Mouse (Mus musculus) cerebellum, adult 2 months (tissue): ENCODE measurements around the gene Stx8. TPM values are rescaled to one million over a fixed set of nuclear protein-coding genes. Genes with fewer than 3 reads are reported as not detected.

Experiments
- DNase-seq, 2 experiments: peaks; one replicate each; pipeline ENCODE4 v3.0.0; 2021
- H3K27ac ChIP-seq: fragments of 200-500 bp; 2 replicates; pipeline ENCODE4 v1.5.1; 2012; ENCODE audit warnings: low read length, control low read depth, inconsistent platforms; ENCODE audit not compliant: insufficient read depth
- H3K27me3 ChIP-seq: fragments of 200-500 bp; 2 replicates; pipeline ENCODE4 v1.6.1; 2012; ENCODE audit warnings: inconsistent platforms, mild to moderate bottlenecking, low read length, moderate library complexity; ENCODE audit not compliant: control insufficient read depth, insufficient read depth
- H3K4me1 ChIP-seq: fragments of 200-500 bp; 2 replicates; pipeline ENCODE4 v1.6.1; 2011; ENCODE audit warnings: low read length; ENCODE audit not compliant: control insufficient read depth, insufficient read depth
- H3K4me3 ChIP-seq: fragments of 200-500 bp; replicated peaks from 2 replicates; pipeline ENCODE3; 2011; ENCODE audit warnings: mild to moderate bottlenecking, low read depth, low read length, control low read depth; ENCODE audit not compliant: insufficient read depth
- CTCF ChIP-seq: fragments of 200-500 bp; IDR thresholded peaks from 2 replicates; pipeline ENCODE4 v1.5.1; 2011; ENCODE audit warnings: low read depth, mild to moderate bottlenecking, control low read depth, low read length, moderate library complexity, borderline replicate concordance; ENCODE audit not compliant: insufficient read depth
- POLR2A ChIP-seq: fragments of 200-500 bp; IDR thresholded peaks from 2 replicates; pipeline ENCODE4 v1.6.1; 2011; ENCODE audit warnings: low read length, control low read depth, borderline replicate concordance; ENCODE audit not compliant: insufficient read depth
- WGBS: fragments of 180-500 bp; shearing (Covaris S2); methylation state at CpG from one replicate; pipeline ENCODE4 v1.1.7; 2018; 5-methylcytosine and 5-hydroxymethylcytosine counted together
- polyA plus RNA-seq: library from polyadenylated mRNA; depleted of rRNA; stranded (reverse); fragments of >200 nt; gene quantifications from 2 replicates; pipeline ENCODE4 v1.2.3, GENCODE M21; 2012

Gene Stx8
- polyA plus RNA-seq, 1 experiment, result 39.6 TPM

DNA sequence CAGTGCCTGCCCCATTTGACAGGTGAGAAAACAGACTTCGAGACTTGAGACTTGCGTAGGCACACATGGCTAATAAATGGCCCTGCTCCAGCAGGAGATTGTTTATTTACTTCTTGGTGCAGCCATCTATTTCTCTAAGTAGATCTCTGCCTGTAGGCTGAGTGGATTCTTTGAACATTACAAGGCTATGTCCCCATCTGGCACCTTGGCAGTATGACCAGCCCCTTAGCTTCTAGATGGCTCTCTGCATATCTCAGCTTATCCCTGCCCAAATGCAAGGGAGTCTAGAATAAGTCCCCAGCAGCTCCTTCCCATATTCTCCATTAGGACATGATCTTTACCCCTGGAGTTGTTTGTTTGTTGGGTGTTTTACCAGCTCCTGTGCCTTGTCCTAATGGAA, 72.1 kb downstream of the Stx8 start:
- WGBS, result 44% methylated on average over 2 of the region's 2 CpGs
- no peak for TF ChIP-seq POLR2A
- TF ChIP-seq CTCF, result no peak
- Histone ChIP-seq H3K4me1 (peaks cover 3% of the 10 kb centered on the region; the same call in 1 of the 2 replicates), H3K4me3 (no peak overlapping the region), H3K27me3 (no peaks in the 10 kb centered on the region; the same call in 1 of the 2 replicates), H3K27ac (no peak overlapping the region)
- DNase-seq, result no peak

DNA sequence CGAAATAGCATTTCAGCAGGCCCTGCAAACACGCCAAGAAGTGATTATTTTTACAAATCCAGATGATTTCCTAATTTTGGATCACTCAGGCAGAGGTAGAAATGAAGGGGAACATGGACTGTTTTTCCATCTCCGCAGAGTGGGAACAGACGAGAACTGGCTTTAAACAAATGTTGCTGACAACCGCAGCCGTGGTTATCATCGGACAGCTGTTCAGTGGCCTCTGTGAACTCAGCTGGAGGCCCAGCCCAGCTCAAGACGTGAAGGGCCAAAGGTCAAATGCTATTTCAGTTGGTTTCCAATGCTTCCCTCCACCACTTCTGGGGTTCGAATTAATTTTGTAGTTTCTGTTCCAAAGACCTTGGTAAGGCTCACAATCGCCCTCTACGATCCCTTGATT, 78.2 kb downstream of the Stx8 start:
- H3K4me1 ChIP-seq, result peaks cover 3% of the 10 kb centered on the region; the same call in 1 of the 2 replicates
- H3K27ac ChIP-seq, result no peak overlapping the region
- TF ChIP-seq POLR2A (no peak), CTCF (no peak)
- WGBS, result 61% methylated on average over 11 of the region's 11 CpGs
- DNase-seq, result no peak
- no peak overlapping the region for H3K4me3 ChIP-seq
- H3K27me3 ChIP-seq, result no peaks in the 10 kb centered on the region; the same call in 1 of the 2 replicates

DNA sequence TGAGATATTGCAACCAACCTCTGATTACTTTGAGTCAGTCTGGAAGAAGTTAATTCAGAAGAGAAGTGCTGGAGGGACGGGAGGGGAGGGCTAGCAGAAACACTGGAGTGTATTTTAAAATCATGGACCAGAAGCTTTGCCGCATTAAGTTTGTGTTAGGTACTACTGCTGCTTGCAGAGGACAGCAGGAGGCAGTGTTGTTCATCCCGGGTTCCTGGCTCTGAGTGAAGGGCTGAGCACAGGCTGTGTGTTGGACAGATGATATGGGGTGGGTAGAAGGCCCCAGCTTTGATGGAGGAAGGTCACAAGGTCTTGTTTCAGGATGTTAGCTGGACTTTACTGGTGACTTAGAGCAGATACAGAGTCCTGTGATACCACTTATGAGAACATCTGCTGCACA, 80.9 kb downstream of the Stx8 start:
- Histone ChIP-seq H3K27ac (no peak overlapping the region), H3K27me3 (no peaks in the 10 kb centered on the region; the same call in 1 of the 2 replicates), H3K4me1 (peaks cover 3% of the 10 kb centered on the region; the same call in 1 of the 2 replicates), H3K4me3 (no peak overlapping the region)
- DNase-seq, result no peak
- 77% methylated on average over 3 of the region's 3 CpGs for WGBS
- TF ChIP-seq POLR2A (no peak), CTCF (peak; percentile 25; the same call in 1 of the 2 replicates)

DNA sequence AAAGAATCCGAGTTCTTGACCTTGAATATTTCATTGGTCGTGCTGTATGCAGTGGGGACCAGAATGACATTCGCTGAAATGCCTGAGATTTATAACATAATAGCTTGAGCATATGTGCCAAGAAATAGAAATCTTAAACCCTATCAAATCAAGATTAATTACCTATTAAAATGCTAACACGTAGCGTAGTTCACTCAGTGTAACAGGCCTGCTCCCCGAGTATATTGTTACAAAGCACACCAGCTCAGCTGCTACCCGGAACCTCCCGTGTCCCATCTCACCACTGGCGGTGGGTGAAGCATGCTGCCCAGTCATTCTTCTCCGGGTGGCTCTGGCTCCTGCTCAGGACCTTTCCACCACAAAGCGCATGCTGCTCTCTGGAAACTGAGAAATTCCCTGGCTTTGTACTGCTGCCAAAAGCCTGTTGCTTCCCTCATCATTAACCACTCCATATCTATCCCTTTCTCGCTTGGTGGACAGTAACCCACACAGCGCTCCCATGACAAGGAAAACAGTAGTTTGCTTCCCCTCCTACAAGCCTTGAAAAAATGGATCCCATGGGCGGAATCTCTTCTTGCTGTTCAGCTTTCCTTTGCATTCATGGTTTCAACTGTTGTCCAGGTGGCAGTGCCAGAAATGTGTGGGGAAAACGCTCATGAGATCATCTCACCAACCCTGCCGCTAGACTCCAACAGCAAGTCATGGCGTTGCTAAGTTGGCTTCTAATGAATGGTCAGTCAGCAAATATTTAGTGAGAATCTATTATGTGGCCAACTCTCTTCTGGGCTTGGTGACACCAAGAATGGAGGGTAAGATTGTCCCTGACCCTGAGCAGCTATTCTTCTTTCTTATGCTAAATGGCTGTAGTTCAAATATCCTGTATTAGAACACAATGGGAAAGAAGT, 83.5 kb downstream of the Stx8 start:
- Histone ChIP-seq H3K27me3 (no peaks in the 10 kb centered on the region), H3K4me1 (no peaks in the 10 kb centered on the region; the same call in 1 of the 2 replicates), H3K27ac (no peak overlapping the region), H3K4me3 (no peak overlapping the region)
- DNase-seq, result peak in 1 of 2 experiments; percentile 25
- no peak for TF ChIP-seq POLR2A
- TF ChIP-seq CTCF, result no peak
- 58% methylated on average over 17 of the region's 17 CpGs for WGBS

DNA sequence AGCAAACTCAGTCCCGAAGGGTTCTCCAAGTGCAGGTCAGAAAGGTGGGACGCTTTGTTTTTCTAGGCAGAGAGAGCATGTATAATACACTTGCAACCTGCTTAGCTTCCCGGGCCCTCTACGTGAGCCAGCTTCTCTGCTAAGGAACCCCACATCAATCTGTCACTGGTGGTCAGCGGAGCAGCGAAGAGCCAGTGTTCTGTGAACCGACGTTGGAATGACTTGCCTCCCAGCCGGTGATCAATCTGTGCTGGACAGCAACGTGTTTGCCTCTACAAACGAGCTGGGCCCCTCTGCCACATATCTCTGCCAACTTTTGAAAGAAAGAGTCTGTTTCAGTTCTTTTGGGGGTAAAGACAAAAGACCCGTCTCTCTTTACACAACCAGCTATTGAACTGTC, 84.7 kb downstream of the Stx8 start:
- no peak overlapping the region for H3K27ac ChIP-seq

DNA sequence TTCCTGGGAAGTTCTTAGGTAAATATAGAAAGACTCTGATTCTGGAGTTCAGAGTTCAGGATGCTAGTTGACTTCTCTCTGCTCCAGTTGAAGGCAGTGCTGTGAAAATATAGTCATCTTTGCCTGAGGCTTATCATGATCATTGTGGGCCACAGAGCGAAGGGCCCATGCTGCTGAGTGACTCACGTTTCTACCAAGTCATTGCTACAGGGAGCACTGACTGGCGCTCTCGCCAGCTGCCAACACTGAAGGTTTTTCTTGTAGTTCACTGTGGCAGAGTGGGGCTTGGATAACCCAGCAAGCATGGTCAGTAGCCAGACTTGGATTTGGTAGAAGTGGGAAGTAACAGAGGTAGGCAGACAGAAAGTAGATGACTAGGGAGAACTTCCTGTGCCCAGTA, 85.3 kb downstream of the Stx8 start:
- no peaks in the 10 kb centered on the region for H3K27me3 ChIP-seq
- H3K4me1 ChIP-seq, result no peaks in the 10 kb centered on the region; the same call in 1 of the 2 replicates
- DNase-seq, result no peak
- no peak overlapping the region for H3K4me3 ChIP-seq
- 91% methylated on average over 4 of the region's 4 CpGs for WGBS
- TF ChIP-seq POLR2A (no peak), CTCF (no peak)
- no peak overlapping the region for H3K27ac ChIP-seq

More for the DNA sequence above, 84.7 kb downstream of the Stx8 start:
- TF ChIP-seq POLR2A (no peak), CTCF (no peak)
- Histone ChIP-seq H3K4me3 (no peak overlapping the region), H3K4me1 (no peaks in the 10 kb centered on the region; the same call in 1 of the 2 replicates), H3K27me3 (no peaks in the 10 kb centered on the region)
- WGBS, result 57% methylated on average over 12 of the region's 12 CpGs
- DNase-seq, result no peak

DNA sequence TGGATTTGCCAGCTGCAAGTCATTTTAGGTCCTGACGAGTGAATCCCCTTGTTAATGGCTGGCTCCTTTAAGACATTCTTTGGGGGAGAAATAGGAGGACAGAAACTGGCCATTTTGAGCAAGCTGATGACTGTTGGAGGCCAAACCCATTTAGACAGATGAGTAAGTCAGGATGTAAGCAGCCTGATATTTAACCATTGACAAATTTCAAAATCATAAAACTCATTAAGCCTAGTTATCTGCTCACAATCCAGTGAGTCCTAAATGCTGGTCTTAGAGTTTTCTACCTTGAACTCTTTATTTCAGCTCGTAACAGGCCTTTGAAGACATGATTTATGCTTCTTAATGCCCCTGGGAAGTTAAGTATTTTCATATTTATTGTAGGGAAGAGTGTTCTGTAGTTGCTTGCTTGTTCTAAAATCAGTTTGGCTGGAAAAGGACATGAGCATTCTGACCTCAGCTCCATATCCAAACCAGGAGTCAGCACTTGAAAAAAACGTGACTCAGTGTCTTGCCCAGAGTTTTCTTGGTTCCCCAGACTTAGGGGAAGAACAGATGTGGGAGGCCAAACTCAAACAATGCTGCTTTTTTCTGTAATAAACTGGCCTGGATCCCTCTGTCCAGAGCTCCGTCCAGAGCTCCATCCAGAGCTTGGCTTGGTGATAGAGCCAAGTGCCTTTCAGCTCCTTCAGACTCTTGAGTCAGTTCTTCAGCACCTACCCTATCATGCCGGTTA, 92.6 kb downstream of the Stx8 start:
- no peak for TF ChIP-seq CTCF
- Histone ChIP-seq H3K4me3 (no peak overlapping the region), H3K27ac (no peak overlapping the region), H3K27me3 (no peaks in the 10 kb centered on the region), H3K4me1 (peaks cover 5% of the 10 kb centered on the region; the same call in 1 of the 2 replicates)
- DNase-seq, result no peak
- 65% methylated on average over 5 of the region's 5 CpGs for WGBS

DNA sequence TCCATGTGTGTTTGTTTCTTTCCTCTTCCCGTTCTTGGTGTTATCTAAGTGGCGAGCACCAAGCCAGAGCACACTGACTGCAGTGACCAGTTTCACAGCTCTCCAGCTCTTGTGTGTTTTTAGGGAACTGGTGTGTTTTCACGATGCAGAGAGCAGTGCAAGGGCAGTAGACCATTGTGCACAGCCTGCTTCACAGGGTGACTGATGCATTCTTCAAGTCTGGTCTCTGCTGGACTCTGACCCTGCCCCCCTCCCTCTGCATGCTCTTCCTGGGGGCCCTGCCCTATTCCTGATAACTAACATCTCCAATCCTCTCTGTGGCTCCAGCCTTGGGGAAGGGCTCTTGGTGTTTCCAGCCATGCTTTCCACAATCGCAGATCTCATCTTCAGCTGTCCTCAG, 94.7 kb downstream of the Stx8 start:
- WGBS, result 84% methylated on average over 4 of the region's 4 CpGs
- Histone ChIP-seq H3K4me1 (peaks cover 5% of the 10 kb centered on the region; the same call in 1 of the 2 replicates), H3K27ac (no peak overlapping the region), H3K27me3 (no peaks in the 10 kb centered on the region), H3K4me3 (no peak overlapping the region)
- DNase-seq, result no peak
- no peak for TF ChIP-seq CTCF
- TF ChIP-seq POLR2A, result no peak
